Mouse (Mus musculus) lung, postnatal 14 days (tissue): ENCODE data around the gene Nfic.
A peak's percentile ranks its signal among the peaks of the same experiment; 100 is the strongest.

ENCODE experiments used
- DNase-seq: peaks from one replicate; pipeline ENCODE4 v3.0.0; 2021

The Nfic gene

GRCm38 (mm10) chr10:81415549-81416310 is 39.7 kb downstream of the Nfic start:
- no peak for DNase-seq

- DNase-seq = no peak
Observed at GRCm38 (mm10) chr10:81415146-81415545, 40.3 kb downstream of the Nfic start.

GRCm38 (mm10) chr10:81414682-81415081 is 40.8 kb downstream of the Nfic start:
- DNase-seq = peak; percentile 63

GRCm38 (mm10) chr10:81413310-81414261 is 41.8 kb downstream of the Nfic start:
- DNase-seq = peak; percentile 95

GRCm38 (mm10) chr10:81412586-81413309 is 42.7 kb downstream of the Nfic start:
- DNase-seq = no peak

GRCm38 (mm10) chr10:81411471-81412400 is 43.7 kb downstream of the Nfic start:
- DNase-seq = peak; percentile 80

GRCm38 (mm10) chr10:81410981-81411380 is 44.5 kb downstream of the Nfic start:
- DNase-seq = no peak

- no peak for DNase-seq
Observed at GRCm38 (mm10) chr10:81410350-81410749, 45.1 kb downstream of the Nfic start.

- DNase-seq = no peak
Observed at GRCm38 (mm10) chr10:81409330-81409729, 46.1 kb downstream of the Nfic start.

GRCm38 (mm10) chr10:81408871-81409291 is 46.6 kb downstream of the Nfic start:
- DNase-seq = peak; percentile 95

- DNase-seq = no peak
Observed at GRCm38 (mm10) chr10:81408424-81408729, 47.1 kb downstream of the Nfic start.

GRCm38 (mm10) chr10:81407539-81408423 is 47.7 kb downstream of the Nfic start:
- DNase-seq = peak; percentile 86

GRCm38 (mm10) chr10:81406504-81407440 is 48.7 kb downstream of the Nfic start:
- no peak for DNase-seq

- peak; percentile 76 for DNase-seq
Observed at GRCm38 (mm10) chr10:81405588-81406201, 49.7 kb downstream of the Nfic start.

- peak; percentile 65 for DNase-seq
Observed at GRCm38 (mm10) chr10:81404720-81405119, 50.7 kb downstream of the Nfic start.

- no peak for DNase-seq
Observed at GRCm38 (mm10) chr10:81404082-81404481, 51.4 kb downstream of the Nfic start.

GRCm38 (mm10) chr10:81403511-81403910 is 51.9 kb downstream of the Nfic start:
- no peak for DNase-seq

GRCm38 (mm10) chr10:81402227-81402765 is 53.1 kb downstream of the Nfic start:
- no peak for DNase-seq
